Mouse (Mus musculus): ENCODE measurements around the gene Cygb. TPM values are rescaled to one million over a fixed set of nuclear protein-coding genes. Genes with fewer than 3 reads are reported as not detected.
"Not testable (repeated sequence)": the region's sequence is repeated elsewhere in the genome, so short reads cannot be mapped to it uniquely, and the experiment has no call there.

Gene Cygb
- polyA plus RNA-seq, 1 experiment from 2014 or later = 6.9 TPM

- Histone ChIP-seq H3K4me3 (no peak overlapping the region), H3K4me1 (no peaks in the 10 kb centered on the region), H3K4me2 (replicated peaks) (no peak overlapping the region), H3K27me3 (replicated peaks) (no peaks in the 10 kb centered on the region), H3K9me3 (no peaks in the 10 kb centered on the region), H3K27ac (no peak overlapping the region), H3K9ac (no peak overlapping the region), H3K36me3 (peaks cover 36% of the 10 kb centered on the region)
- WGBS = 86% methylated on average over 4 of the region's 4 CpGs
- no peak for ATAC-seq (ENCODE audit: low FRiP score, low read depth)
Observed at GRCm38 (mm10) chr11:116683777-116684176, 29.7 kb upstream of the Cygb start.

GRCm38 (mm10) chr11:116682501-116683144 lies 28.5 kb upstream of the Cygb start:
- no peak for ATAC-seq (ENCODE audit: low FRiP score, low read depth)
- peaks cover 42% of the 10 kb centered on the region for H3K36me3 ChIP-seq
- WGBS = 85% methylated on average over 14 of the region's 14 CpGs

GRCm38 (mm10) chr11:116681147-116681546 lies 27.0 kb upstream of the Cygb start:
- no peaks in the 10 kb centered on the region for H3K27me3 ChIP-seq (replicated peaks)
- H3K36me3 ChIP-seq = peaks cover 57% of the 10 kb centered on the region
- H3K9me3 ChIP-seq = no peaks in the 10 kb centered on the region
- H3K4me2 ChIP-seq (replicated peaks) = no peak overlapping the region
- WGBS = 89% methylated on average over 4 of the region's 4 CpGs
- no peak for ATAC-seq (ENCODE audit: low FRiP score, low read depth)
- no peaks in the 10 kb centered on the region for H3K4me1 ChIP-seq
- no peak overlapping the region for H3K27ac ChIP-seq
- H3K4me3 ChIP-seq = no peak overlapping the region
- H3K9ac ChIP-seq = no peak overlapping the region

More at GRCm38 (mm10) chr11:116682501-116683144, 28.5 kb upstream of the Cygb start:
- Histone ChIP-seq H3K27me3 (replicated peaks) (no peaks in the 10 kb centered on the region), H3K27ac (no peak overlapping the region), H3K9ac (no peak overlapping the region), H3K4me2 (replicated peaks) (no peak overlapping the region), H3K4me1 (no peaks in the 10 kb centered on the region), H3K9me3 (no peaks in the 10 kb centered on the region), H3K4me3 (no peak overlapping the region)

- no peak overlapping the region for H3K4me3 ChIP-seq
- 76% methylated on average over 24 of the region's 24 CpGs for WGBS
- no peak overlapping the region for H3K9ac ChIP-seq
- H3K4me2 ChIP-seq (replicated peaks) = no peak overlapping the region
- H3K27me3 ChIP-seq (replicated peaks) = no peaks in the 10 kb centered on the region
- no peaks in the 10 kb centered on the region for H3K4me1 ChIP-seq
- H3K9me3 ChIP-seq = no peaks in the 10 kb centered on the region
- peaks cover 64% of the 10 kb centered on the region for H3K36me3 ChIP-seq
- ATAC-seq (ENCODE audit: low FRiP score, low read depth) = no peak
- H3K27ac ChIP-seq = no peak overlapping the region
Observed at GRCm38 (mm10) chr11:116680321-116681091, 26.4 kb upstream of the Cygb start.

GRCm38 (mm10) chr11:116679148-116679547 lies 25.0 kb upstream of the Cygb start:
- 0 out of 2 replicates have a peak, but pooled peaks cover 3% of the 10 kb centered on the region for H3K4me1 ChIP-seq
- no peak overlapping the region for H3K4me3 ChIP-seq
- H3K27ac ChIP-seq = no peak overlapping the region
- H3K36me3 ChIP-seq = peaks cover 68% of the 10 kb centered on the region
- no peaks in the 10 kb centered on the region for H3K27me3 ChIP-seq (replicated peaks)
- no peaks in the 10 kb centered on the region for H3K9me3 ChIP-seq
- H3K4me2 ChIP-seq (replicated peaks) = no peak overlapping the region
- no peak overlapping the region for H3K9ac ChIP-seq
- ATAC-seq (ENCODE audit: low FRiP score, low read depth) = no peak
- 92% methylated on average over 6 of the region's 6 CpGs for WGBS

GRCm38 (mm10) chr11:116677711-116678441 lies 23.8 kb upstream of the Cygb start:
- 89% methylated on average over 8 of the region's 8 CpGs for WGBS
- peaks cover 10% of the 10 kb centered on the region for H3K4me1 ChIP-seq
- no peak overlapping the region for H3K4me3 ChIP-seq
- H3K9ac ChIP-seq = no peak overlapping the region
- no peak overlapping the region for H3K27ac ChIP-seq
- no peaks in the 10 kb centered on the region for H3K27me3 ChIP-seq (replicated peaks)
- H3K4me2 ChIP-seq (replicated peaks) = no peak overlapping the region
- H3K9me3 ChIP-seq = no peaks in the 10 kb centered on the region
- peaks cover 77% of the 10 kb centered on the region for H3K36me3 ChIP-seq
- no peak for ATAC-seq (ENCODE audit: low FRiP score, low read depth)

GRCm38 (mm10) chr11:116676175-116676976 lies 22.3 kb upstream of the Cygb start:
- Histone ChIP-seq H3K27me3 (replicated peaks) (no peaks in the 10 kb centered on the region), H3K4me2 (replicated peaks) (no peak overlapping the region), H3K4me1 (peaks cover 18% of the 10 kb centered on the region), H3K9ac (no peak overlapping the region), H3K27ac (no peak overlapping the region), H3K4me3 (no peak overlapping the region), H3K9me3 (no peaks in the 10 kb centered on the region), H3K36me3 (peaks cover 67% of the 10 kb centered on the region)
- WGBS = 92% methylated on average over 14 of the region's 14 CpGs
- no peak for ATAC-seq (ENCODE audit: low FRiP score, low read depth)

- WGBS = 87% methylated on average over 6 of the region's 6 CpGs
- H3K36me3 ChIP-seq = peaks cover 65% of the 10 kb centered on the region
- peaks cover 22% of the 10 kb centered on the region for H3K4me1 ChIP-seq
- H3K4me3 ChIP-seq; H3K27me3 ChIP-seq (replicated peaks); ATAC-seq (ENCODE audit: low FRiP score, low read depth); H3K27ac ChIP-seq; H3K9me3 ChIP-seq; H3K4me2 ChIP-seq (replicated peaks); H3K9ac ChIP-seq: not testable (repeated sequence)
Observed at GRCm38 (mm10) chr11:116675429-116675828, 21.3 kb upstream of the Cygb start.

- Histone ChIP-seq H3K9me3 (no peaks in the 10 kb centered on the region), H3K9ac (no peak overlapping the region), H3K4me3 (no peak overlapping the region), H3K4me2 (replicated peaks) (no peak overlapping the region), H3K36me3 (peaks cover 65% of the 10 kb centered on the region), H3K4me1 (peaks cover 25% of the 10 kb centered on the region), H3K27me3 (replicated peaks) (no peaks in the 10 kb centered on the region), H3K27ac (no peak overlapping the region)
- ATAC-seq (ENCODE audit: low FRiP score, low read depth) = no peak
- 86% methylated on average over 7 of the region's 7 CpGs for WGBS
Observed at GRCm38 (mm10) chr11:116674616-116675379, 20.7 kb upstream of the Cygb start.

GRCm38 (mm10) chr11:116673410-116673809 lies 19.3 kb upstream of the Cygb start:
- Histone ChIP-seq H3K27ac (no peak overlapping the region), H3K4me3 (no peak overlapping the region), H3K36me3 (peaks cover 52% of the 10 kb centered on the region), H3K9me3 (no peaks in the 10 kb centered on the region), H3K4me1 (peaks cover 38% of the 10 kb centered on the region), H3K9ac (no peak overlapping the region), H3K27me3 (replicated peaks) (no peaks in the 10 kb centered on the region; the same call in 1 of the 2 replicates), H3K4me2 (replicated peaks) (peak overlapping the region; percentile 91; the same call in 1 of the 2 replicates)
- WGBS = 92% methylated on average over 2 of the region's 2 CpGs
- no peak for ATAC-seq (ENCODE audit: low FRiP score, low read depth)

GRCm38 (mm10) chr11:116672595-116672994 lies 18.5 kb upstream of the Cygb start:
- ATAC-seq (ENCODE audit: low FRiP score, low read depth) = no peak
- Histone ChIP-seq H3K27me3 (replicated peaks) (no peaks in the 10 kb centered on the region; the same call in 1 of the 2 replicates), H3K9me3 (no peaks in the 10 kb centered on the region), H3K4me1 (peaks cover 38% of the 10 kb centered on the region), H3K4me2 (replicated peaks) (peak overlapping the region; percentile 91), H3K4me3 (peak overlapping the region; percentile 82), H3K9ac (peak overlapping the region; percentile 87), H3K27ac (no peak overlapping the region), H3K36me3 (peaks cover 48% of the 10 kb centered on the region)
- 18% methylated on average over 7 of the region's 7 CpGs for WGBS
